Mouse (Mus musculus): ENCODE data around the gene Nek9.
"Not testable (repeated sequence)": the region's sequence is repeated elsewhere in the genome, so short reads cannot be mapped to it uniquely, and the experiment has no call there.

The Nek9 gene

DNA sequence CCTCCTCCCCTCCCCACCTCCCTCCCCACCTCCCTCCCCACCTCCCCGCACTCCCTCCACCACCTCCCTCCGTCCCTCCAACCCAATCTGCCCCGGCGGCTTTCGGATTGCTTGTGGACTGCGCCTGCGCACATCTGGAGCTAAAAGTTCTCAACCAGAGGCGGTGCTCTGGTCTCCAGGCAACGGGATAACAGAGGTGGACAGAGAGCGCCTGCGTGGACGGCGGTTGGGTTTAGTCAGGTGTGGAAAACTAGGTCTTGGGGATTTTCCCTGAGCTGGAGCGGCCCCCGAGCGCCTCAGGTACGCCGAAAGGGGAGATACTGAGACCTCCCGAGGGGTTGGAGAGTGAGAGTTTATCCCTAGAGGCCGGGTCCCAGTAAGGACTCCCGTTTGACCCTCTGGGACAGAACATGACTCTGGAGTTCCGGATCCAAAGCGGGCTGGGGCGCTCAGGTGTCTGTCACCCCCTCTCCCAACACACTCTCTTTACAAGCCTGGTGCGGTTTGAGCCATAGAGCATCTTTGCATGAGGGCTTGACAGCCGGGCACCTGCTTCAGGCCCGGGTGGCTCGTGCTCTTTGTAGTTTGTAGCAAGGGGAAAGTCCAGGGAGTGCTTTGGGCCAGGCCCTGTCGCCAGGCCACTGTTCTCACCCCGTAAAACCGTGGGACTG lies 50.5 kb downstream of the Nek9 start, which contains the start of gene Zc2hc1c:
Gene Zc2hc1c, plus strand, starts transcription at position 106 of the 671 bp plus-strand sequence.
- DNase-seq: peak; percentile 46 to 48

DNA sequence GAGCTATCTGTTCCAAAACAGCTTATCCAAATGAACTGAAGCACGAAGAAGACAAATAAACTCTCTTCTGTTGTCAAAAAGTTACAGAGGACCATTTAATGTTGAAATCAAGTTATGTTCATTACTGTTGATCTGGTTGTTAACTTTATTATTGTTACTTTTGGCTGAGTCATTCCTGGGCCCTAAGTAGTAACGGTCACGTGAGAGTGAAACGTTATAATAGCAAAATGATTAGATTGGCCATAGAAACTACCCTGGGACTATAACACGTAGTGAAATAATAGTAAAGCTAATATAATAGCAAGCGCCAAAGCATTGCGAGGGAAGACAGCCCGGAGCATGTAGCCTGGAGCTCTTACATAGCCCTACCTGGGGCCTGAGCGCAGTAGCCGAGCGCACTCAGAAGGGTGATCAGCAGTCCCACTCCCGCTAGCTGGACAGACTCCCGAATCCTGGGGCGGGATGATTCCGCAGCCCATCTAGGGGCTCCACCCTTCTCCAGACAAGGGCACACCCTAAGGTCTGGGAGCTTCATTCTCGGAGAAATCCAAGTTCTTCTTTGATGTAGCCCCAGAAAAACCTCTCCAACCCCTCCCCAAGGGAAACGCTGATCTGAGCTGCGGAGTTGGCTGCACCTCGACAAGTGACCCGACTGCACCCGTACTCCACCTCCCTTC lies 51.2 kb downstream of the Nek9 start, which contains the start of gene Acyp1:
Gene Acyp1, minus strand, starts transcription at position 630 of the 677 bp plus-strand sequence.
- DNase-seq: no peak

GRCm38 (mm10) chr12:85286941-85287340 lies 52.2 kb downstream of the Nek9 start:
- peak in 1 of 2 experiments; percentile 26 for DNase-seq

DNA sequence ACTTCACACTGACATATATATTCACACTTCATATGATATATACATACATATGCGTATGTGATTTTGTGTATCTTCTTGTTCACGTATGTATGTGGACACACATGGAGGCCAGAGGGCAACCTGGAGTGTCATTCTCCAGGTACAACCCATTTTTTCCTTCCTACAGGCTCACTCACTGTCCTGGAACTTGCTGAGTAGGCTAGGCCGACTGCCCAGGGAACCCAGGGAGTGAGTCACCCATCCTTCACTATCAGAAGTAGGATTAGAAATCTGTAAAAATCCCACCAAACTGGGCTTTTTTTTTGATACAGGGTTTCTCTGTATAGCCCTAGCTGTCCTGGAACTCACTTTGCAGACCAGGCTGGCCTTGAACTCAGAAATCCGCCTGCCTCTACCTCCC lies 54.2 kb downstream of the Nek9 start:
- DNase-seq: no peak

DNA sequence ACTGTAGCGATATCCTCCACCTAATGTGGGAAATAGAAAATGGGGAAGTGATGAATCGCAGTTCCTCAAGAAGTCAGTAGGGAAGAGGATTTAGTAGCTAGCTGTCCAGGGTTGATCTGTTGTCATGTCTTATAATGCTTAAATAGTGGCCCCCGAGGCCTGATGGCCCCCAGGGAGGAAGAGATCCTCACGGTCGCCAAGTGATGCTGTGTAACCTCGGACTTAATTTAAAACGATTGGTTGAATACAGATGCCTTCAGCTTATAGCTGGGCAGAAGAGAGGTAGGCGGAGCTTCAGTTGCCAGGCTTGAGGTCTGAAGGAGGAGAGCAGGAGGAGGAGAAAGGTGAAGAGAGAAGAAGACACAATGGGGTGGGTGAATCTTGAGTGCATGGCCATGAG lies 54.8 kb downstream of the Nek9 start:
- no peak for DNase-seq

DNA sequence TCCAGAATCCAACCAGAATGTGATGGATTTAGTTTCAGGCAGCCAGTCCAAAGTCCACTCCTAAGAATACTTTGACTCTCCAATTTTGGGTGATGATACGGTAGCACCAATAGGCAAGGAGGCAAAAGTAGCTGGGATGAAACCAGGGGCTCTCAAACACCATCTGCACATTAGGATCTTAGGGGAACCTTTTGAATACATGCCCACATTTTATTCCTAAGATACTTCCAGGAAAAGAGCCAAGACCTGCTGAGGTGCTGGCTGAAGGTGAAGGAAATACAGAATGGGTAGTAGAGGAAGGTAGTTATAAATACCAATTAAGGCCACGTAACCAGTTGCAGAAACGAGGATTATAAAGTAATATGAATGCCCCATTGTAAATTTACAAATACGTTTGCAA lies 57.4 kb downstream of the Nek9 start:
- DNase-seq: not testable (repeated sequence)

DNA sequence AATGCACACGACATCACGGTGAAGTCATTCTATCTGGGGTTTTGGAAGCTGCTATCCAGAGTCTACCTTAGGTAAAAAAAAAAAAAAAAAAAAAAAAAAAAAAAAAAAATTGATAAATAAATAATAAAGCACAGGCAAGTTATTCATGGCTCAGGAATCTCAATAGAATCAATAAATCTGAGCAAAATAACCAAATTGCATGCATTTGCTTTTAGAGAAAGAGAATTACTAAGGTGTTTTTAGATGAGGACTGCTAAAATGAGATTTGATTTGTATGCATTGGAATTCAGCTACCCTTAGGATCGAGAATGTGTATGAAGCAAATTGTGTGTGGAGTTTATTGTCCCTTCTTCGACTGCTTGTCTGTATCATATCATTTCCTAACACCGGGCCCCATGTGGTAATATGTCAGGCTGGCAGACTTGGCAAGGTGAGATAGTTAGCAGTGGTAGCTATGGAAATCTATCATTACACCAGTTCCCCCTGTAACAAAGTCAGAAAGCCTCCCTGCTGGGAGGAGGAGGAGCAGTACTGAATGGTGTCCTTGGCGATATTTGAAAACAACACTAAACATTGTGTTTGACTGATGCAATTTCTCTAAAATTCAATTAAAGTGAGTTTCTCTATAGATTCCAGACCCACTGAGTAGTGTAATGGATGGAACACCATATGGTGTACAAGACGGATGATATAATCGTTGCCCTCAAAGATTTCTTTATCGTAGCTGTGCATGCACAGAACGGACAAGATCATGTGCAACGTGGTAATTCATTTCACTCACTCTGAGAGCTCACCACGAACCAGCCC lies 58.1 kb downstream of the Nek9 start:
- no peak for DNase-seq

- DNase-seq: peak; percentile 90 to 96
Observed at GRCm38 (mm10) chr12:85280105-85280844, 58.9 kb downstream of the Nek9 start.

DNA sequence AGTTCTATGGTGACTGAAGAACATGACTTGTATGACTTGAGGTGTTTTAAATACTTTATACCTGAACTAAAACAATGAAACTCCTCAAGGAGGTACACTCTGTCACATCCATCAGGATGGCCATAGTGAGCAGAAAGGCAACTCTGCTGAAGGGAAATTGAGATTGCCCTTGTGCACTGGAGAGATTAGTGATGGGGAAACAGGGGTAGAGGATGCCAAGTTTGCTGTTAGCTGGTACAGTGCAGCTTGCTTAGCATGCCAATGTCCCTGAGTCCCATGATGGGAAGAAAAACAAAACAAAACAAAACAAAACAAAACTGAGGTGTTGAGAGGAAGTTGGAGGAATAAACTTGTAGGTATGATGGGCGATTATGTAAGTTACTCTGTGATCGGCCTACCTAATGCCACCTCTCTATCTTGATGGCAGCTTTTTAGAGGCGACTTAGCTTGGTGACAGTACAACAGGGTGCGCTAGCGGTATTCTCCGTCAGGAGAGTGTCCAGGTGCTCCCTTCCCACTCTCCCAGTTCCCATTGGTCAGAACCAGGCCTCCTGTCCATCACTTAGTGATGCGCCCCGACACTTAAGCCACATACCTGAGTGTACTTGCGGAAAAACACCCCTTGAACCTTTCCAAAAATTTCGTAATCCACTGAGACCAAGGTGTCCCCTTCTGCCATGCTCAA lies 59.6 kb downstream of the Nek9 start:
- no peak for DNase-seq

- no peak for DNase-seq
Observed at GRCm38 (mm10) chr12:85278919-85279318, 60.2 kb downstream of the Nek9 start.

GRCm38 (mm10) chr12:85276273-85276672 lies 62.9 kb downstream of the Nek9 start:
- no peak for DNase-seq

DNA sequence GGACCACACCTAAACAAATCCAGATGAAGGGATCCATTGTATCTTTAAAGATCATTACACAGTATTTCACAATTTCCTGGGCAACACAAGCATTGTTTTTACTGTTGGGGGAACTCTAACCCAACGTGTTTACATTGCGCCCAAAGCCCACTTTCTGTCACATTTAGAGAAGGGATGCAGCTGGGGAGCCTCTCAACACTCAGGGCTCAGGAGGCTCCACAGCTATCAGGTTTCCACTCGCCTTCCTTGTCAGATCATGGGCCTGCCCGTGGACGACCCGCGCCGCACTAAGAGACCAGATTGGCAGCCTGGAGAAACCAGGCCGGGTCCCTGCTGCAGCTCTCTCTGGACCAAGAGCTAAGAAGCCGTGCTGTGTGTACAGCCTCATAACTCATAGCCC lies 65.7 kb downstream of the Nek9 start:
- DNase-seq: no peak

DNA sequence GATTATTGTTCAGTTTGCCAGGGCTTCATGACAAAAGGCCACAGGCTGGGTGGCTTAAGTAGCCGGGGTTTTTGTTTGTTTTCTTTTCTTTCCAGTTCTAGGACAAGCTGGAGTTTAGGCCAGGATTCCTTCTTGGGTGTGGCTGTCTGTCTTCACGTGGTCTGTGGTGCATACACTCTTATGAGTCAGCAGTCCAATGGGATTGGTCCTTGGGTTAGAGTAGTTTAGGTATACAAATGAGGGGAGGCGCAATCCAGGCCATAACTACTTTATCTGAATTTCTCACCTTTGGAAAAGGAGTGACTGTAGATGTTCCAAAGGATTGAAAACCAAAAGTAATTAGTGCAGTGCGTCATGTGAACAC lies 67.3 kb downstream of the Nek9 start:
- DNase-seq: no peak

DNA sequence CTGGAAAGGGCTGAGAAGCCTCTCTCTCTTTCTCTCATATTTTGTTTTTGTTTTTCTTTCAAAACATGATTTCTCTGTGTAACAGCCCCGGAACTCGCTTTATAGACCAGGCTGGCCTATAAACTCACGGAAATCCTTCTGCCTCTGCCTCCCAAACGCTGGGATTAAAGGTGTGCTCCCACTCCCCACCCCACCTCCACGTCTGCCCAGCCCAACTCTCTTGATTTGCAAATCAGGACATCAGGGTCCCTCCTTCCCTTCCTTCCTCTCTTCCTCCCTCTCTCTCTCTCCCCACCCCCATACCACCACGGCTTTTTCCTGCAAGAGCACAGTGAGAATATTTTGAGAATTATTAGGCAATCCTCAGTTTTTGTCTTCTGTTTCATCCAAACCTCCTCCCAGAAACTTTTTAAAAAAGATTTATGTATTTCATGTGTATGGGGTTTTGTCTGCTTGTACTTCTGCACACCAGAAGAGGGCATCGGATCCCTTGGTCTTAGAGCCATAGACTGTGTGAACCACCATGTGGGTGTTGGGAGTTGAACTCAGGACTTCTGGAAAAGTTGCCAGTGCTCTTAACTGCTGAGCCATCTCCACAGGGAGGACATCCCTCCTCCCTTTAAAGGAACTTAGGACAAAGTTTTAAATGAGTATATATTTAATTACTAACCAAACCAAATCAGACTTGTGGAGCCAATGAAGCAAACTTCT lies 67.9 kb downstream of the Nek9 start:
- DNase-seq: no peak

DNA sequence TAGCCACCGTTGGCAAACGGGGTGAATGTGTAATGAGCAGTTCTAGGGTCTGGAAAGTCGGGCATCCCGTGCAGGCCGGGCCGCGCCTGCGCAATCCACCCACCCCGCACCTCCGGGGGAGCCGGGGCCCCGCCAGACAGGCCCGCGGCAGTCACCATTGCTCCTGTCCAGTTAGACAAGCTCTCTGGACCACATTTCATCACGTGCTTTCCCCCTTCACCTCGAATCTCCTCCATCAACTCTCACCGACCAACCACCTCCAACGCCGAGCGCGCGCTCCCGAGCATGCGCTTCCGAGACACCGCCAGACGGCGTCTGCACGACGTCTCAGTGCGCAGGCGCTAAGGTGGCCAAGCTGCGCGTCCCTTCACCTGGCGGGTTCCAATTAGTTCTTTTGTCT lies 68.8 kb downstream of the Nek9 start, which contains the start of gene Mlh3:
Gene Mlh3, minus strand, starts transcription at position 281 of the 400 bp plus-strand sequence.
- DNase-seq: peak; percentile 68 to 73

- no peak for DNase-seq
Observed at GRCm38 (mm10) chr12:85269821-85270220, 69.3 kb downstream of the Nek9 start.

GRCm38 (mm10) chr12:85266248-85266647 lies 72.9 kb downstream of the Nek9 start:
- no peak for DNase-seq

DNA sequence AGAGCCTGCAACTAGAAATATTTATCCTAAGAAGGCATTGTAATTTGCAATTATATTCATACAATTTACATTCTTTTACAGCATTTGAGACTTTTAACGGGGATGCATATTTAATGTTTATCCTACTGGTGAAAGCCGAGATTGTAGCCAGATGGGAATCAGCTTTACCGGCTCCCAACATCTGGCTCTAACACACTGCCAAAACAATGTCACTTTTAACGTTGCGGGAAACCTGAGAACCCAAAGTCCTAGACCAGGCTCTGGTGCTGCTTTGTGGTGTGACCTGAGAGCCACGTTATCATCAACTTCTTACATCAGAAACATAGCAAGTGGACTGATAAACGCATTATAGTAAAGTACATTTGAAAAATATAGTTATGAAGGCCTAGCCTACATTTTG lies 74.2 kb downstream of the Nek9 start:
- no peak for DNase-seq

GRCm38 (mm10) chr12:85264531-85264930 lies 74.6 kb downstream of the Nek9 start:
- no peak for DNase-seq

DNA sequence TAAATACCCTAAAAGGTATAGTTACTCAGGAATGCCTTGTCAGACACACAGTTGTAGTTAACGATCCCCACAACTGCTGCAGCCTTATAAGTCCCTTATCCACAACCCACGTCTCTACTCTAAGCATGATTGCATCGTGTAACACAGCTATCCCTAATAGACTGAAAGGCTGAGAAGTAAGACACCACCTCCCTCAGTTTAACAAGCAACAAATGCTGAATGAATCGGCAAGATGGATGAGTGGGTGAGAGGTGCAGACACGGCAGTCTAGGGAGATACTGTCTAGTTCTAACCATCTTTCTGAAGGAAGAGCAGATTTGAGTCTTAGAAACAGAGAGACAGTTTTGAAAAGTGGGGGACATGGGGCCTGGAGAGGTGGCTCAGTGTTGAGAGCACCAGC lies 76.0 kb downstream of the Nek9 start:
- DNase-seq: no peak

DNA sequence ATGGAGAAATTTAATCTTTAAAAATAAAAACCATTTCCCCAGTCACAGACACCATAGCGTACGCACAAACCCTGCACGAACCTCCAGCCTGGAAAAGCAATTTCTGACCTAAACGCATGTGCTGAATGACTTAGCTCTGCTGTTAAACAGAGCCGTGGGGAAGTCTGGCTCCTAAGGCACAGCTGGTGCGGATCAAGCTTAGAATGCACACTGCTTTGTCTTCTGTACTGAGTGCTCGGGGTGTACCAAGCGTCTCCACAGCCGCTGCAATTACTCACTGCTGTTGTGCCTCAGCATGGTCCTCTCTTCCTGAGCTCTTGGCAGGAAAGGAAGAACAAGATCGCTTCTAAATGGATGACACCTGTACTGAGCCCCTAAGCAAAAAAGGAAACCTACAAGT lies 76.7 kb downstream of the Nek9 start:
- no peak for DNase-seq

All from thymus, adult 18-20 months (tissue).